Mouse (Mus musculus) thymus, postnatal 4 days (tissue): ENCODE measurements at regions not wholly inside any gene's neighbourhood (a gene's known extent, or its start where the extent isn't known, plus 50 kb on each side); places are given as distances from the start of the nearest gene placed in this dataset.
A peak's percentile ranks its signal among the peaks of the same experiment; 100 is the strongest.
"Not testable (repeated sequence)": the region's sequence is repeated elsewhere in the genome, so short reads cannot be mapped to it uniquely, and the experiment has no call there.

Experiments used
- DNase-seq: peaks from one replicate; pipeline ENCODE4 v3.0.0; 2021

GRCm38 (mm10) chr4:110038696-110039095 lies 60.8 kb downstream of the Dmrta2 start:
- DNase-seq: no peak

DNA sequence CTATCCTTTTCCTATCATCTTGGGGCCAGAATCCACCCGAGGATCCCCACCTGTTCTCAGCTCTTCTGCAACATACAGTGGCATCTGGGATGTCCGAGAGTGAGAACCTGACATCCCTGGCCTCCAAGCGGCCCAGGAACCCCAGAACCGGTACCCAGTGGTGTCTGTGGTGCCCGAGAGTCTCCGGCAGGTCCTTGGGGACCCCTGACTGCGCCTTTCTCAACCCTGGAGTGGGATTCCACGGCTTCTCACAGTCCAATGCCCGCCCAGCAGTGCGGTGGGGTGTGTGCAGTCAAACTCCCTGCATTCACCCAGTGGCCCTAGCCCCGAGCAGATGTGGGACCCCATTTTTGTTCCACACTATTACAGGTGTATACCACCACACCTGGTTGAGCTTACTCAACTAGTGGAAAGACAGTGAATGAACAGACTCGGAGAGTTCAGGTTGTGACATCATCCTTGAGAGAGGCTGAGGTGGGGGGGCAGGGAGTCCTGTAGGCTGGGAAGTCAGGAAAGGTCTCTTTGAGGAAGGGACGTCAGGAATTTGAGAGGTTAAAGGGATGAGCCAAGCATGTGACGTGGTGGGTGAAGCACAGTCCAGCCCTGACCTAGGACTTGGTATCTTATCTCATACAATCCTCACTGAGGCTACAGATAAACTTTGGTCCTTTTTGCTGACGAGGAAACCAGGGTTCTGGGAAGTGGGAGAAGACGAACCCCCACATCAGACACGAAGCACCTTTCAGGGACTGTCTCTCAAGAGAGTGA lies 67.2 kb downstream of the Dmrta2 start:
- no peak for DNase-seq

GRCm38 (mm10) chr4:110045651-110046269 lies 67.9 kb downstream of the Dmrta2 start:
- no peak for DNase-seq

- DNase-seq: no peak
Observed at GRCm38 (mm10) chr4:110046270-110046651, 68.4 kb downstream of the Dmrta2 start.

- DNase-seq: peak; percentile 91
Observed at GRCm38 (mm10) chr4:110050393-110051280, 72.8 kb downstream of the Dmrta2 start.

- DNase-seq: no peak
Observed at GRCm38 (mm10) chr4:110051281-110051665, 73.4 kb downstream of the Dmrta2 start.

- DNase-seq: no peak
Observed at GRCm38 (mm10) chr4:110051872-110052271, 74.0 kb downstream of the Dmrta2 start.

- peak; percentile 25 for DNase-seq
Observed at GRCm38 (mm10) chr4:110052998-110053397, 75.1 kb downstream of the Dmrta2 start.

DNA sequence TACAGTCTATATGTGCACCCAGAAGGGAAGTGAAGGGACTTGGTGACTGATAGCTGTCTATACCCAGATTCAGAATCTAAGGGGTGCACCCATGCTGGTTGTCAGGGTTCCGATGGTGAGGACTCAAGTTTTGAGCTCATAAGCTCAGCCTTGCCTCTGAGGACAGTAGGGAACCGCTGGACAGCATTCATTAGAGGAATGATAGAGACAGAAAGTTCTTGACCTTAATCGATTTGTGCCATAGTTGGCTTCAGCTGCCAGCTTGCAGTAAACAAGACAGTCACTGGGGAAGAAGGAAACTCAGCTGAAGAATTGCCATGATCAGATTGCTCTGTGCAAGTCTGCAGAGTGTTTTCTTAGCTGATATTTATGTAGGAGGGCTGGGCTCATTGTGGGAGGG lies 96.0 kb downstream of the Dmrta2 start:
- no peak for DNase-seq

DNA sequence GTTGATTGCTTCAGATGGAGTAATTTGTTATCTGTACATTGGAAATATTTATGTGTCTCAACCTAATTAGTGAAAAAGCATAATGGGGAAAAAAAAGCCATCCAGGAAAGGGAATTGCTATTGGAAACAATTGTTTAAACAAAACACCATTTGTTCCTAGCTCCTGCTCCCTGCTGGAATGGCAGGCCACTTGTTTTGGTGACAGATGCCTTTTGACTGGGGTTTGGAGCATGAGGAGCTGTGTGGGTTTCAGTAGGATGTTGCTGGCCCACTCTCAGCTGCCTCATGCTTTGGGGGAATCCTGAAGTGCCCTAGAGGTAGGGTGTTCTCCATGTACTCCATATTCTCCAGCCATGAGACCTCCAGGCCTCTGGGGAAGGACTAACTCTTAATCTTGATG lies 105.5 kb downstream of the Dmrta2 start:
- no peak for DNase-seq

DNA sequence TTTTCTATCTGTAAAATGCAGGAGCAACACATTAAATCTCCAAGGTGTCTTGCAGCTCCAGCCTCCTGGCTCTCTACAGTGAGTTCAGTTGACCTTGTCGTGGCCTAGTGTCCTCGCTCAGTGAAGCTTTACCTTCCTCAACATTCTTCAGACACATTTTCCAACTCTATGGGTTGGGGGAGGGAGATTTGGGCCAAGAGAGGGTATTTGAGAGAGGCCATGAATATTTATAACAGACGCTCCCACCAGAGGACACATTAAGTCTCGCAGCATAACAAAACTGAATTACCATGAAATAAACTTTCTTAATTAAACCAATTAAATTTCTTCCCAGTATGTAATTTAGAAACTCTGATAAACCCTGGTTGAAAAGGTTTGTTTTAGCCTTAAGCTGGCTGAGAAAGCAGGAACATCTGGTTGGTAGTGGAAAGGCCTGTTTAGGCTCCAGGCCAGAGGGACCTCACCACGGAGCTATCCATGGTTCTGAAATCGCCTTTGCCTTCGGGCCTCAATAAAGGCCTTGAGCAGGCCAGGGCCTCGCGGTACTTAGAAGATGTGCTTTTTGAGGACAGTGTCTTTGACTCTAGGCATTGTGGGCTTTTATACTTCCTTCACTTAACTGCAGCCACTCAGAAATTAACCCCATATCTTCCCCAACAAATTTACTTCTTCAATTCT lies 109.9 kb downstream of the Dmrta2 start:
- DNase-seq: peak; percentile 53

- DNase-seq: no peak
Observed at GRCm38 (mm10) chr4:110093040-110093820, 115.4 kb downstream of the Dmrta2 start.

DNA sequence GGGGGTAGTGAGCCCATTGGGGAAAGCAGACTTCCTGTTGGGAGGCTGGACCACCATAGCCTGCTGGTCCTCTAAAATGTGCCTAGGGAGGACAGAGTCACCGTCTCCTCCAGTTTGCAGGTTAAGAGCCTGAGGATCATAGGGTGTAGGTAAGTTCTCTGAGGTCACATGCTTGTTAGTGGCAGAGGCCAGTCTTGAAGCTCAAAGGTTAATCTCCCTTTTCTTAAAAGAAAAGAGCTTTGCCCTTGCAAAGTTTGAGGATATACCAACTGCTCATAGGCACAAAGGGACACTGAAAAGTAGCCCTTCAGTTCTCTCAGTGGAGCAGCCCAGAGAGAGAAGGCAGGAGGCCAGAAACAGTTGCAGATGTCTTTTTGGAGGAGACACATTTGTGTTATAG lies 116.7 kb downstream of the Dmrta2 start:
- DNase-seq: no peak

- no peak for DNase-seq
Observed at GRCm38 (mm10) chr4:110095760-110096593, 118.1 kb downstream of the Dmrta2 start.

DNA sequence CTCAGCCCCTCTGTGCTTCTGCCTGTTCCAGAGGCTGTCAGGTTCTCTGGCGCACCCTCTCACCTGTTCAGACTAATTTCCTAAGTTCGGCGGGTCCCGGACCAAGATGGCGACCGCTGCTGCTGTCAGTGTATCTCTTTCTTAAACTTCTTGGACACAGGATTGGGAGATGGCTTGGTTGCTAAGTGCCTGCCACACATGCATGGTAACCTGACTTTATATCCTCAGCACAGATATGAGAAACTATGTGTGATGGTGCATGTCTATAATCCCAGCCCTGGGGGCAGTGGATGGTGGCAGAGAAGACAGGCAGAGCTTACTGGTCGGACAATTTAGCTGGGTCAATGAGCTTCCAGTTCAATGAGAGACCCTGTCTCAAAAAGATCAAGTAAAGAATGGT lies 126.3 kb downstream of the Dmrta2 start:
- not testable (repeated sequence) for DNase-seq

DNA sequence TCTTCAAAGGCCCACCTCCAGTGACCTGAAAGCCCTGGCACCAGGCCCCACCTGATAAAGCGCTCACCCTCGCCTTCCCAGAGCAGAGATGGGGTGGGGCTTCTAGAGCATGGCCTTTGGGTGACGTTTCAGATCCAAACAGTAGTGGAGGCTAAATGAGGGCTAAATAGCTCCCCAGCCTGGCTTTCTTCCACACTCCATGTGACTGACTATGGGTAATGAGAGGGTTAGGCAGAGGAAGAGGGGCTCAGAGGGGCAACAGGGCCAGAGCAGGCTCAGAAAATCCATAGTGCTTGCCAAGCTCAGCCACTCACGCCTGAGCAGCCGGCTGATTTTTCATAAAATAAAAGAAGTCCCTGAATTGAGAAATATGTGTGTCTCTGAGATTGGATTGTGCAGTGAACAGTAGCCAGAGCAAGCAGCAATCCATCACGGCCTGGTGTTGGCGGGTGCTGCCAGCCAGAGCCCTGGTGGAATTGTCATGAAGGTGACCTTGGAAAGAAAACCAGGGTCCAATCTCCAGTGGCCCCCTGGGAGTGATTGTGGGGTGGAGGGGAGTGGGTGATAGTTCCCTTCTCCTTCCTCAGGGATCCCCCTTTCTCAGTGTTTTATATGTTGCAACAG lies 128.9 kb downstream of the Dmrta2 start:
- no peak for DNase-seq

DNA sequence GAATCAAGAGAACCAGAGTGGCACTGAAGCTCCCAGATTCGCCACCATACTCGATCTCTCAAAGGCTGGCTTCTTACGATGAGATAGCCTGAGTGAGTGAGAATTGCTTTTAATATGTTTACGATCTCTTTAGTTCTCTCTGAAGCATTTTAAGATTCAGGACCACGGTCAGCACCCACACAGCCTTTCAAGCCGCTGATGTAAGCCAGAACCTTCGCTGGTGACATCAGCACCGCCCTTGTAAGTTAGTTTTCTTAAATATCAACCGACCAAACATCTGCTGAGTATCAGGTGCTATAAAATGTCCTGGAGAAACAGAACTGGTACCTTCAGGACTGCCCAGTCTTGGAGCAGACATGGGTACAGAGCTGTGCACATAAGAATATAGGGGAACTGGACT lies 141.6 kb downstream of the Dmrta2 start:
- DNase-seq: peak; percentile 27

DNA sequence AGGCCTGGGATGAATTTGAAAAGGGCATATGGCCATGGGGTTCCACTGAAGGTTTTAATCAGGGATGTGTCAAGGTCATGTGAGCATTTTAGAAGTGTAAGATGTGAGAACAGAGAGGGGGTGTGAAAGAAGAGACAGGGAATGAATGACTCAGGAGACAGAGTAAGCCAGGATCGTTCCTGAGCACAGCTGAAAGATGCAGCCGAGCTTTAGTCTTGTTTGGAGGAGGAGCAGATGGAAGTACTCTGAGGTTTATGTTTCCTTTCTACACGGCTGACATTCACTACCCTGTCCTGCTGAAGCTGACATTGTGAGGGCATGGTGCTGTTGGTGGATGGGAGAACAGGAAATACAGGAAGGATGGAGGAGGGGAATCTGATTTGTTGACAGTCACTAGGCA lies 142.0 kb downstream of the Dmrta2 start:
- no peak for DNase-seq

DNA sequence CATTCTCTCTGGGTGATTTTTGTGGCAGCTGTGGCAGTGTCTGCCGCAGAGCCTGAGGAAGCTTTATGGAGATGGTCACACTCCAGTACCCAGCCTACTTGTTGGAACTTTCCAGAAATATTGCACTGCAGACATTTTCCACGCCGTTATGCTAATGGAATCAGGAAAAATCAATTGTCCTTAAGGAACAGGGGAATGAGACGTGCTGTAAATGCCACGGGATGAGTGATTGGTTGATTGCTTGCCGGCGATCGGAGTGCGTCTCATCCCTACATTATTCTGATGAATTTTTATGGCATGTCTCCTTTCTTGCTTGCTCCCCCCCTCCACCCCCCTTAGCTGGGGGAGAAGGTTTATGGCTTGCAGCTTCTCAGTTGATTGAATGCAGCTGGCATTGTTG lies 142.9 kb downstream of the Dmrta2 start:
- no peak for DNase-seq

- DNase-seq: no peak
Observed at GRCm38 (mm10) chr4:110121447-110121846, 143.6 kb downstream of the Dmrta2 start.
